ENCODE assay signal across 9 mouse cellular contexts in the genomic region with DNA sequence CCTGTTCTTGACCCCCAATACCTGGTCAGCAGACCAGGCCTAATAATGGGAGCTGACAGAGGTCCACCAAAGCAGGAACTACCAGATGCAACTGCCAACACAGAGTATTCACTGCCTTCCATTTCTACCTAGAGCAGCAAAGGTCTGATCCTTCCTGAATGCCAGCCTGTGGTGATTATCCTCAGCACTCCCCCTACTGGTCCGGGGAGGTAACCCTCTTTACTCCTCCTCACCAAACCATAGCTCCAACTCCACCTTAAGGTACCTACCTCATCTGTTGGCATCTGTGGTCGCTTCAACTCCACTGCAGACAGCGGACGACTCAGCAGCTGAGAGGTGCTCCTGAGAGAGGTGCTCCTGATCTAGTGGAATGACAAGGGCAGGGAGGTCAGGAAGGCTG. TPM values are rescaled to one million over a fixed set of nuclear protein-coding genes. Genes with fewer than 3 reads are reported as not detected.
A peak's percentile ranks its signal among the peaks of the same experiment; 100 is the strongest.
DNase-seq lines count a peak whose midpoint lies in the region; ATAC-seq and TF ChIP-seq lines count a peak whose summit lies in the region.
"Had no signal": no experiment of that assay in that cellular context is flagged by ENCODE, and none has a peak within 500 bp of the region (broad histone marks: within the 10 kb centered on the region; RNA-seq: fewer than 3 reads in every experiment).

No protein-coding gene starts in this region.

- 53% methylated on average over 4 of the region's 4 CpGs for WGBS in embryonic facial prominence, embryonic 10.5 days
- WGBS in hindbrain, postnatal 0 days = 53% methylated on average over 4 of the region's 4 CpGs
- WGBS in liver, embryonic 16.5 days (ENCODE audit: insufficient replicate concordance) = 41% methylated on average over 4 of the region's 4 CpGs

- H3K4me1 ChIP-seq in embryonic facial prominence, embryonic 10.5 days = peaks cover 12% of the 10 kb centered on the region
- peaks cover 7% of the 10 kb centered on the region; the same call in 1 of the 2 replicates for H3K4me1 ChIP-seq in hindbrain, postnatal 0 days (ENCODE audit: insufficient read depth, low read length)
- peaks cover 9% of the 10 kb centered on the region for H3K4me1 ChIP-seq in liver, embryonic 16.5 days (ENCODE audit: control insufficient read depth, low read depth, low read length)

- no peak overlapping the region for H3K9ac ChIP-seq in hindbrain, postnatal 0 days (replicated peaks; ENCODE audit: low read length)
- H3K9ac ChIP-seq in liver, embryonic 16.5 days (ENCODE audit: low read depth, low read length) = no peak overlapping the region
- H3K9ac ChIP-seq: hindbrain, embryonic 15.5 days had no signal

- peak; percentile 79 for TF ChIP-seq CTCF in hindbrain, postnatal 0 days (IDR thresholded peaks at IDR 0.05; ENCODE audit: low read depth)

- no peak overlapping the region for H3K4me3 ChIP-seq in embryonic facial prominence, embryonic 10.5 days
- no peak overlapping the region for H3K4me3 ChIP-seq in hindbrain, postnatal 0 days (ENCODE audit: low read length)
- H3K4me3 ChIP-seq in liver, embryonic 16.5 days (ENCODE audit: low read depth, low read length) = no peak overlapping the region
- H3K4me3 ChIP-seq: hindbrain, embryonic 15.5 days had no signal

- H3K9me3 ChIP-seq in embryonic facial prominence, embryonic 10.5 days = no peaks in the 10 kb centered on the region
- H3K9me3 ChIP-seq in hindbrain, postnatal 0 days (ENCODE audit: low read length) = no peaks in the 10 kb centered on the region
- no peaks in the 10 kb centered on the region for H3K9me3 ChIP-seq in liver, embryonic 16.5 days (replicated peaks; ENCODE audit: control insufficient read depth, low read length)
- H3K9me3 ChIP-seq: hindbrain, embryonic 15.5 days had no signal

- H3K27me3 ChIP-seq in embryonic facial prominence, embryonic 10.5 days (replicated peaks; ENCODE audit: low read depth, poor library complexity, severe bottlenecking) = no peaks in the 10 kb centered on the region
- H3K27me3 ChIP-seq in hindbrain, postnatal 0 days (ENCODE audit: insufficient read depth, low read length) = no peaks in the 10 kb centered on the region
- no peaks in the 10 kb centered on the region for H3K27me3 ChIP-seq in liver, embryonic 16.5 days (ENCODE audit: control insufficient read depth, insufficient read depth, low read depth, low read length)
- H3K27me3 ChIP-seq: hindbrain, embryonic 15.5 days had no signal

- no peak for ATAC-seq in hindbrain, postnatal 0 days
- peak; percentile 43; the same call in 1 of the 2 replicates for ATAC-seq in liver, embryonic 16.5 days (ENCODE audit: low read depth)

- H3K36me3 ChIP-seq in embryonic facial prominence, embryonic 10.5 days (replicated peaks) = peaks cover 90% of the 10 kb centered on the region
- peaks cover 37% of the 10 kb centered on the region for H3K36me3 ChIP-seq in hindbrain, postnatal 0 days (ENCODE audit: insufficient read depth, low read length)
- H3K36me3 ChIP-seq in liver, embryonic 16.5 days (ENCODE audit: control insufficient read depth, insufficient read depth) = peaks cover 30% of the 10 kb centered on the region

- peak; percentile 92 for DNase-seq in 3T3-L1 (ENCODE audit: low read depth, low spot score)
- DNase-seq in A20 (ENCODE audit: low read depth, low spot score) = peak; percentile 73
- peak; percentile 70 for DNase-seq in adrenal gland, postnatal 10 days
- DNase-seq in embryonic facial prominence, embryonic 10.5 days (ENCODE audit: low spot score) = peak; percentile 70
- peak; percentile 51 for DNase-seq in hindbrain, postnatal 0 days (ENCODE audit: low spot score)
- peak; percentile 60 for DNase-seq in right cerebral cortex, postnatal 14 days
- DNase-seq in yolk sac, embryonic 10.5 days (ENCODE audit: low spot score) = peak; percentile 38

- H3K27ac ChIP-seq in embryonic facial prominence, embryonic 10.5 days (replicated peaks) = no peak overlapping the region
- no peak overlapping the region for H3K27ac ChIP-seq in hindbrain, postnatal 0 days
- no peak overlapping the region for H3K27ac ChIP-seq in liver, embryonic 16.5 days (ENCODE audit: low read length)
- H3K27ac ChIP-seq: hindbrain, embryonic 15.5 days had no signal

- no peak overlapping the region for H3K4me2 ChIP-seq in hindbrain, postnatal 0 days (ENCODE audit: low read depth, low read length)
- H3K4me2 ChIP-seq in liver, embryonic 16.5 days (ENCODE audit: low read depth, low read length) = no peak overlapping the region
- H3K4me2 ChIP-seq: hindbrain, embryonic 15.5 days had no signal

RNA-seq across cellular contexts. Expression of a gene that starts 6.7 kb away (rescaled TPM):
- total RNA-seq in adrenal gland, postnatal 10 days (2021) = 10 to 100 TPM; 41.9 to 42.3 TPM
- polyA plus RNA-seq in embryonic facial prominence, embryonic 10.5 days (2016; fragmentation: Nextera tagmentation; extraction: Ambion mirVana) = 52.8 and 56.9 TPM in 2 replicates
- 148 and 610 TPM in 2 replicates for total RNA-seq in hindbrain, postnatal 0 days (2014; rRNA removed)
- polyA plus RNA-seq in hindbrain, postnatal 0 days (2015; fragmentation: Nextera tagmentation; extraction: Ambion mirVana) = 60.5 and 66.5 TPM in 2 replicates
- polyA plus RNA-seq in liver, embryonic 16.5 days (2015; fragmentation: Nextera tagmentation; extraction: Ambion mirVana) = 25.6 and 26.0 TPM in 2 replicates

RNA-seq across cellular contexts. Expression of a gene that starts 40.2 kb away (rescaled TPM):
- 10 to 100 TPM; 68.5 to 80.8 TPM for total RNA-seq in adrenal gland, postnatal 10 days (2021)
- polyA plus RNA-seq in embryonic facial prominence, embryonic 10.5 days (2016; fragmentation: Nextera tagmentation; extraction: Ambion mirVana) = 22.2 and 25.1 TPM in 2 replicates
- 8.6 and 15.0 TPM in 2 replicates for total RNA-seq in hindbrain, postnatal 0 days (2014; rRNA removed)
- 12.5 and 13.5 TPM in 2 replicates for polyA plus RNA-seq in hindbrain, postnatal 0 days (2015; fragmentation: Nextera tagmentation; extraction: Ambion mirVana)
- polyA plus RNA-seq in liver, embryonic 16.5 days (2015; fragmentation: Nextera tagmentation; extraction: Ambion mirVana) = 10.2 and 11.1 TPM in 2 replicates

RNA-seq across cellular contexts. Expression of a gene that starts 40.6 kb away (rescaled TPM):
- total RNA-seq in adrenal gland, postnatal 10 days (2021) = 1 to 10 TPM in 1 of 2 experiments, not detected in 1; 1.5 TPM
- not detected in 2 replicates for polyA plus RNA-seq in embryonic facial prominence, embryonic 10.5 days (2016; fragmentation: Nextera tagmentation; extraction: Ambion mirVana)
- not detected in 2 replicates for total RNA-seq in hindbrain, postnatal 0 days (2014; rRNA removed)
- polyA plus RNA-seq in hindbrain, postnatal 0 days (2015; fragmentation: Nextera tagmentation; extraction: Ambion mirVana) = 1.1 TPM in 1 of 2 replicates, not detected in the other
- polyA plus RNA-seq in liver, embryonic 16.5 days (2015; fragmentation: Nextera tagmentation; extraction: Ambion mirVana) = not detected in 2 replicates
- polyA plus RNA-seq: hindbrain, embryonic 15.5 days had no signal

RNA-seq across cellular contexts. Expression of a gene that starts 56.5 kb away (rescaled TPM):
- total RNA-seq in adrenal gland, postnatal 10 days (2021) = 10 to 100 TPM; 78.0 to 90.5 TPM
- 33.9 and 36.4 TPM in 2 replicates for polyA plus RNA-seq in embryonic facial prominence, embryonic 10.5 days (2016; fragmentation: Nextera tagmentation; extraction: Ambion mirVana)
- 26.6 and 32.4 TPM in 2 replicates for total RNA-seq in hindbrain, postnatal 0 days (2014; rRNA removed)
- polyA plus RNA-seq in hindbrain, postnatal 0 days (2015; fragmentation: Nextera tagmentation; extraction: Ambion mirVana) = 29.8 and 30.3 TPM in 2 replicates
- polyA plus RNA-seq in liver, embryonic 16.5 days (2015; fragmentation: Nextera tagmentation; extraction: Ambion mirVana) = 17.9 and 18.2 TPM in 2 replicates

Comparison
In these comparisons a context has a peak if more than half of its experiments do, and no peak if none do; other contexts are left out.
1. DNase-seq: peak in every context shown above with its lines; median percentile 92 in 3T3-L1; 73 in A20; 70 in adrenal gland, postnatal 10 days; 70 in embryonic facial prominence, embryonic 10.5 days; 60 in right cerebral cortex, postnatal 14 days; 51 in hindbrain, postnatal 0 days; 38 in yolk sac, embryonic 10.5 days.